Mouse (Mus musculus) thymus, postnatal 4 days (tissue): ENCODE measurements at regions not wholly inside any gene's neighbourhood (a gene's known extent, or its start where the extent isn't known, plus 50 kb on each side); places are given as distances from the start of the nearest gene placed in this dataset.
A peak's percentile ranks its signal among the peaks of the same experiment; 100 is the strongest.
"Not testable (repeated sequence)": the region's sequence is repeated elsewhere in the genome, so short reads cannot be mapped to it uniquely, and the experiment has no call there.

Source experiments
- DNase-seq: peaks from one replicate; pipeline ENCODE4 v3.0.0; 2021

DNA sequence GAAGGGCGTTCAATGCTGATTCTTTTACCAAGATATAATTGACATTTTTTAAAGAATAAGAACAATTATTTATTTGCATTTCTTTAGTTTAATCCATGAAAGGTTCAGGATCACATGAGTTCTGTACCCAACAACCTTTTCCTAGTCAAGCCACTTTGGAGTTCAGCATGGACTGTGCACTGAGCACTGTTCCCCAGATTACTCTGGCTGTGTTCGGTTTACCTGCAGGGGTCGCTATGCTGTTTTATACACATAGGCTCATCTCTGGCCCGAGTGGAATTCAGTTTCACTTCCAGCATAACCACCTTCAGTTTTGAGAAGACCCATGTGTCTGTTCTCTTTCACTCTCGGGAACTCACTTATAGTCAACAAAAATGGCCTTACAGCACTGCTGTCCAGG lies 93.5 kb upstream of the Smarcad1 start:
- DNase-seq, result peak; percentile 21

- DNase-seq, result no peak
Measured at GRCm38 (mm10) chr6:64961608-64962486, 80.5 kb upstream of the Smarcad1 start.

- no peak for DNase-seq
Measured at GRCm38 (mm10) chr6:64962612-64963011, 79.8 kb upstream of the Smarcad1 start.

- DNase-seq, result no peak
Measured at GRCm38 (mm10) chr6:64964664-64965063, 77.7 kb upstream of the Smarcad1 start.

- DNase-seq, result no peak
Measured at GRCm38 (mm10) chr6:64965203-64965602, 77.2 kb upstream of the Smarcad1 start.

DNA sequence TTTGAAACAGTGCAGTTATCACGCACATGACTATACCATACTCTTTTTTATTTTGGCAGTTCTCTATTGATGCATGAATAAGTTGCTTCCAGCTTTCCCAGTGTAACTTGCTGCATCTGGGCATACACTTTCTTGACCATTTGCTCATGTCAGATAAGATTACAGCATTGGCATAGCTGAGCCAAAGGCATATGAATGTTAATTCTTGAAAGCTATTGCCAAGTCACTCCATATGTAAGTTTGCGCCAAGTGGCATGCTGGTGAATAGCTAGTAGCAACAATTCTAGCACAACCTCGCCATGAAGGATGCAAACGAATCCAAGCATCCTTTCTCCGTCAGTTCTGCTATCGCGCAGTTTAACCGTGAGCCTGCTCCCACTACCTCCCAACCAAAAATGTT lies 72.2 kb upstream of the Smarcad1 start:
- DNase-seq, result no peak

- peak; percentile 66 for DNase-seq
Measured at GRCm38 (mm10) chr6:64973968-64974367, 68.4 kb upstream of the Smarcad1 start.

DNA sequence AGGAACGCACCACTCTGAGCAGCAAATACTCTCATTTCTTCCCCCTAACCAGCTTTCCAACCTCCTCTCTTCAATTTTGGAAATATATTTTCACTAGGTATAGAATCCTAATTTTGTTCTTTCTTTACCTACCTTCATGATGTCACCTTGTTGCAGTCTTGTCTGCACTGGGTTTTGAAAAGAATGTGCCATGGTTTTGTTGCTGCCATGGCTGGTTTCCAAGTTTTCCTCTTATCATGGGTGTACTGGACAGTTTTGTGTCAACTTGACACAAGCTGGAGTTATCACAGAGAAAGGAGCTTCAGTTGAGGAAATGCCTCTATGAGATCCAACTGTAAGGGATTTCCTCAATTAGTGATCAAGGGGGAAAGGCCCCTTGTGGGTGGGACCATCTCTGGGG lies 67.9 kb upstream of the Smarcad1 start:
- not testable (repeated sequence) for DNase-seq

DNA sequence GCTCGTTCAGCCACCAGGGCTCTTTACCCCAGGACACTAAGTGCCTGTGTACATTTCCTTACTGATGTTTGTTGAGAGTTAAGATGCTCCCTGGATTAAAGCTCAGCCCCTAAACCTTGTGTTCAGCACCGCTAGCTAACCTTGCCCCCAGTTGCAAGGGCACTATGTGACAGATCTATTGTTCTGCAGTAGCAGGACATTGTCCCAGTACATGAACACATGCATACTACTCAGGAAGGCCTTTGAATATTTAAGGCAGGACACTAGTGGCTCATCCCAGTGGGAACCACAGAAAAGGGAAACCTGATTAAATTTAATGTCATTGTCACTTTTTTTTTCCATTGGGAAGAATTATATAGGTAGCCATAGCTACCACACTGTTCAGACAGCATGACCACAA lies 60.3 kb upstream of the Smarcad1 start:
- no peak for DNase-seq
